Mouse (Mus musculus) thymus, adult 2 months (tissue): ENCODE data around the gene Ppm1a. TPM values are rescaled to one million over a fixed set of nuclear protein-coding genes. Genes with fewer than 3 reads are reported as not detected.

ENCODE experiments used
- DNase-seq: peaks from one replicate; pipeline ENCODE4 v3.0.0; 2021
- H3K27ac ChIP-seq: fragments of 200-500 bp; 2 replicates; pipeline ENCODE4 v1.5.1; 2012; ENCODE audit warnings: low read length, control low read depth; ENCODE audit not compliant: control insufficient read depth, insufficient read depth
- H3K27me3 ChIP-seq: fragments of 200-500 bp; 2 replicates; pipeline ENCODE4 v1.6.1; 2012; ENCODE audit warnings: mild to moderate bottlenecking, low read length, moderate library complexity, mixed read lengths; ENCODE audit not compliant: control insufficient read depth, insufficient read depth
- H3K36me3 ChIP-seq: fragments of 200-500 bp; 2 replicates; pipeline ENCODE4 v1.6.1; 2012; ENCODE audit warnings: mild to moderate bottlenecking, low read length, moderate library complexity; ENCODE audit not compliant: control insufficient read depth, insufficient read depth
- H3K4me1 ChIP-seq: fragments of 200-500 bp; replicated peaks from 2 replicates; pipeline ENCODE4 v1.6.1; 2012; ENCODE audit warnings: low read length; ENCODE audit not compliant: control insufficient read depth, insufficient read depth
- H3K4me3 ChIP-seq: fragments of 200-500 bp; 2 replicates; pipeline ENCODE4 v1.5.1; 2012; ENCODE audit warnings: mild to moderate bottlenecking, low read length, control low read depth, moderate library complexity; ENCODE audit not compliant: control insufficient read depth, insufficient read depth
- CTCF ChIP-seq: fragments of 200-500 bp; IDR thresholded peaks from 2 replicates; pipeline ENCODE4 v1.5.1; 2012; ENCODE audit warnings: mild to moderate bottlenecking, control low read depth, low read length, moderate library complexity, borderline replicate concordance; ENCODE audit not compliant: control insufficient read depth, poor library complexity, insufficient read depth; ENCODE audit errors: extremely low read depth
- POLR2A ChIP-seq: fragments of 200-500 bp; IDR thresholded peaks from 2 replicates; pipeline ENCODE4 v1.6.1; 2012; ENCODE audit warnings: mild to moderate bottlenecking, low read length, control low read depth, moderate library complexity; ENCODE audit not compliant: control insufficient read depth, poor library complexity, insufficient read depth; ENCODE audit errors: extremely low read depth
- WGBS: fragments of 180-500 bp; shearing (Covaris S2); methylation state at CpG from one replicate; pipeline ENCODE4 v1.1.7; 2018; 5-methylcytosine and 5-hydroxymethylcytosine counted together
- polyA plus RNA-seq: library from polyadenylated mRNA; depleted of rRNA; stranded (reverse); fragments of >200 nt; gene quantifications from 2 replicates; pipeline ENCODE4 v1.2.3, GENCODE M21; 2012

Ppm1a gene
- polyA plus RNA-seq, 1 experiment, result 44.2 TPM

DNA sequence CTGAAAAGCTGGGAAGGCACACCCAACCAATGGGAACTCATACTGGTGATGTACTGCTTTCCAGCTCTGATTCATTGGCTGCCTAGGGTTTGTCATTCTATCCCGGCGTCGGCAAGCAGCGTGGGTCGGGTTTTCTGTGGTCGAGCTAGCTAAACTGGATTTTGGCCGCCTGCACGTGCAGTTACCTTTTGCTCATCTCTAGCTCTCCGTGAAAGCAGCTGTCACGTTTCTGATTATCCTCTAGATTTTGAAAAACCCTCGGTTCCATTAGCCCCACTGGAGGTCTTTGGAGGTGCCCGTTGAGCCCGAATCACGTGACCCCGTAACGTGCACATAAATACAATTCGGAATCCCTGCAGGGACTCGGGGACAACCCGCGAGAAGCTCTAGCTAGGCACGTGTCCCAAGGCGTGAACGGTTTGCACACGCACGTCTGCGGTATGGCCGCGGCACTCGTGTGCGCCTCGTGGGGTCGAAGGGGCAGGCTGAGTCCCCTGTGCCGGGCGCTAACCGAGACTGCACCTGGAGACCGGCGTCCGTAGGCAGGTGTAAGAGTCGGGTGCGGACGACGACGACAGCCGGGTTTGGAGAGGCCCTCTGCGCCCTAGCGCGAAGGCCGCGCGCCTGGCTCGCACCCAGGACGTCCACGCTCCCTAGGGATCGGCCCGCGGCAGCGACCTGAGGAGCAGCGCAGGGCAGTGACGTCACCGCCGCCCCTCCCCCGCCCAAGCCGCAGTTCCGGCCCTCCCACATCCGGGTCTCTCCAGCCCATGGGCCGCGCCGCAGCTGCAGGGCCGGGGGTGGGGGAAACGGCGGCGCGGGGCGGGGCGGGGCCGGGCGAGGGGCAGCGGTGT lies 3.3 kb downstream of the Ppm1a start:
- peak overlapping the region; percentile 64 for H3K4me3 ChIP-seq
- under 1% methylated on average over 77 of the region's 78 CpGs for WGBS
- H3K4me1 ChIP-seq, result 0 out of 2 replicates have a peak, but pooled peaks cover 2% of the 10 kb centered on the region
- TF ChIP-seq POLR2A (peak; percentile 64; the same call in 1 of the 2 replicates), CTCF (no peak)
- DNase-seq, result peak; percentile 91
- H3K36me3 ChIP-seq, result no peaks in the 10 kb centered on the region
- H3K27me3 ChIP-seq, result no peaks in the 10 kb centered on the region
- H3K27ac ChIP-seq, result peak overlapping the region; percentile 5; the same call in 1 of the 2 replicates

DNA sequence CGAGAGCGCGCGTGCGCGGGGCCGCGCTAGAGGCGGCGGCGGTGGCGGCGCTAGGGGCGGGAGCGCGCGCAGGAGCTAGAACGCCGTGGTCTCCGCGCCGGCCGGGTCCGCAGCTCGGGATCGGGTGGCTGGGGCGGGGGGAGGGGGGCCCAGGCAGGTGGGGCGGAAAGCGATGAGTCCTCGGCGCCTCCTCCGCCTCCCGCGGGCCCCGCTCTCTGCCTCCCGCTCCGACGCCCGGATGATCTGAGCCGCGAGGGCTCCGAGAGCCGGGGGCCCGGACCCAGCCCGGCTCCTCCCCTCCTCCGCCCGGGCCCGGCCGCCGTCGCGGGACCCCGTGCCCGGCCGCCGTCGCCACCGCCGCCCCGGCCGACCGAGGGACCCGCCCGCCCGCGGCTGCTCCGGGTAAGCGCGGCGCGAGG lies 4.0 kb downstream of the Ppm1a start:
- Histone ChIP-seq H3K27ac (no peak overlapping the region), H3K4me1 (0 out of 2 replicates have a peak, but pooled peaks cover 2% of the 10 kb centered on the region), H3K27me3 (no peaks in the 10 kb centered on the region), H3K4me3 (peak overlapping the region; percentile 64), H3K36me3 (no peaks in the 10 kb centered on the region)
- TF ChIP-seq POLR2A, result peak; percentile 24; the same call in 1 of the 2 replicates
- no peak for TF ChIP-seq CTCF
- WGBS, result under 1% methylated on average over 49 of the region's 71 CpGs
- no peak for DNase-seq

DNA sequence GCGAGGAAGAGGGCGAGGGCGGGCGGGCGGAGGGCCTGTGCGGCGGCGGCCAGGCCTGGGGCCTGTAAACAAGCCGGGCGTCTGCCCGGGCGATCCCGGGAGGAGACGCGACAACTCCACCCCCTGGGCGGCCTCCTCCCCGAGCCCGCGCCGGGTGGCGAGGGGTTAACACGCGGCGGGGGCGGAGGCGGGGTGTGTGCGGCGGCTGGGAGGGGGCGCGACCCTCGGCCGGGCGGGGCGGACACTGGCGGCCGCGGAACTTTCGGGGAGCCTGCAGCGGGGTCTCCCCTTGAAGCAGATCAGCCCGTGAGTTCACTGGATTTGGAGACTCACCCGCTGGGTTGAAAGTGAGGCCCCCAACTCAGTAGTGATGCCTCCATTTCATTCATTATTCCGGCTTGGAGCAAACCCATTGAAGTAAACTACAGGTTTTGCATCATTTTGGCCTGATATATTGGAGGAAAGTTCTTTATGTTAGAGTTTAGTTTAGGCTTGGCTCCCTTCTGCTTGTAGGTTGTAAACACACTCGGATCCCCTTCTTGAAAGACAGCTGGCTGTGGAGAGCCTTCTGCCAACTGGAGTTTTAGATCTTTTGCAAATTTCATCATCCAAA lies 4.5 kb downstream of the Ppm1a start:
- peak overlapping the region; percentile 64 for H3K4me3 ChIP-seq
- 1% methylated on average over 41 of the region's 43 CpGs for WGBS
- DNase-seq, result peak; percentile 68
- no peaks in the 10 kb centered on the region for H3K27me3 ChIP-seq
- no peaks in the 10 kb centered on the region for H3K36me3 ChIP-seq
- H3K27ac ChIP-seq, result no peak overlapping the region
- H3K4me1 ChIP-seq, result 0 out of 2 replicates have a peak, but pooled peaks cover 2% of the 10 kb centered on the region
- no peak for TF ChIP-seq POLR2A

DNA sequence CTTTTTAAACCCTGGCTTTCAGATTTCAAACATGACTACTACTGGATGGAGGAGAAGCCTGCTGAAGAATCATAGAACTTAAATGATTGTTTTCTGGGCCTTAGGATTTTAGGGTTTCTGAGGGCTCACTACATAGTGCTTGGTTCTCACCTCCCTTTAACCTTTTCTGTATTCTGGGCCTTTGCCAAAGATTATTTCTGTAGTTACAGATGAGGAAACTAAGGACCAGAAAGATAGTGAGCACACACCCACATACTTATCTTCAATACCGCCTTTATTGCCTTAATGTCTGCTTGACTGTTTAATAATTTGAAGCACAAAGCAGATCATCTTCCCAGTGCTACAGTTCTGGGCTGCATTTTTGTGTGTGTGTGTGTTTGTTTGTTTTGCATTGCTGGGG lies 5.2 kb downstream of the Ppm1a start:
- Histone ChIP-seq H3K36me3 (no peaks in the 10 kb centered on the region), H3K4me1 (0 out of 2 replicates have a peak, but pooled peaks cover 2% of the 10 kb centered on the region), H3K4me3 (no peak overlapping the region), H3K27me3 (no peaks in the 10 kb centered on the region), H3K27ac (no peak overlapping the region)
- no peak for DNase-seq
- TF ChIP-seq POLR2A, result no peak
- no peak for TF ChIP-seq CTCF
- 83% methylated on average over 1 of the region's 1 CpGs for WGBS

DNA sequence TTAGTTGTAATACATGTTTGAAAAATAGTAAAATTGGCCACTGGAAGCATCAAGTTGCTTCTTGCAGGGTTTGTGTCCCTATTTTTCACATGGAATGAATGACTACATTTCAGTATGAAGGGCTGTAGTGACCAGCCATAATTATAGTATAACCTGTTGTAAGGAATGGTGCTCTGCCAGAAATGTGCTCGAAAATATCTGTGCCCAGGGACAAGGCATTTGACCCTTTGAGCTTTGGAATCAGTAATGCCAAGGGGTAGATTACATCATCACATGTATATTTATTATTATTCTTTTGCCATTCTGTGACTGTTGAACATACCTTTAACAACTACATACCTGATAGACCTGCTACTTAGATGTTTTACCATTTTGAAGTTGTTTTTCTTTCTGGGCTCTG lies 5.9 kb downstream of the Ppm1a start:
- 93% methylated on average over 1 of the region's 1 CpGs for WGBS
- no peak for TF ChIP-seq POLR2A
- no peak for TF ChIP-seq CTCF
- DNase-seq, result no peak
- Histone ChIP-seq H3K27ac (no peak overlapping the region), H3K4me3 (no peak overlapping the region), H3K36me3 (no peaks in the 10 kb centered on the region), H3K27me3 (no peaks in the 10 kb centered on the region), H3K4me1 (0 out of 2 replicates have a peak, but pooled peaks cover 2% of the 10 kb centered on the region)

DNA sequence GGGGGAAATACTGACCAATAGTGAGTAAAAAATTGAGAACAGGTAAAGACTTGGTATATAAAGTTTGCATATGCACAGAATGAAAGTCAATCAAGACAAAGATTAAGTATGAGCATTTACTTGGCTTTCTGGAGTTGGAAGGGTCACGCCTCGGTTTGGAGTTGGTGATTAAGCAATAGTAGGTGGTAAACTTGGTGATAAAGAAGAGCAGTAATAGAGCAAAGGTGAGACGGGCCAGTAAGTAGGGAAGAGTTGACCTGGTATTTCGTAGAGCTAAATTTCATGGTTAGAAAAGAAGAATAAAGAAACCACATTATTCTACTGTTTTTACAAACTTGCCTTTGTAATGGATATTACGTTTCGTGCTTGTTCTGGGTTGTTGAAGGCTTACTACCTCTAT lies 10.6 kb downstream of the Ppm1a start:
- no peak for TF ChIP-seq CTCF
- no peak for TF ChIP-seq POLR2A
- no peak overlapping the region for H3K27ac ChIP-seq

More for the DNA sequence above, 10.6 kb downstream of the Ppm1a start:
- no peak for DNase-seq
- WGBS, result 87% methylated on average over 6 of the region's 6 CpGs
- Histone ChIP-seq H3K4me1 (no peaks in the 10 kb centered on the region; the same call in 1 of the 2 replicates), H3K36me3 (no peaks in the 10 kb centered on the region), H3K4me3 (no peak overlapping the region), H3K27me3 (no peaks in the 10 kb centered on the region)
